Mouse (Mus musculus) neural tube, embryonic 12.5 days (tissue): Measurements from ENCODE around the gene Sparc. TPM values are rescaled to one million over a fixed set of nuclear protein-coding genes. Genes with fewer than 3 reads are reported as not detected.

Experiments
- ATAC-seq: fragments of 200-750 bp; cut with Nextera tagmentation; 2 replicates; pipeline ENCODE4 v1.8.0; 2017; ENCODE audit warnings: low read depth, mild to moderate bottlenecking, moderate TSS enrichment, moderate library complexity; ENCODE audit not compliant: low FRiP score
- H3K27ac ChIP-seq: fragments of 300-500 bp; sonication (generic); 2 replicates; pipeline ENCODE4 v1.5.1; 2016
- H3K27me3 ChIP-seq: fragments of 300-500 bp; sonication (generic); replicated peaks from 2 replicates; pipeline ENCODE4 v1.6.1; 2016; ENCODE audit warnings: mild to moderate bottlenecking
- H3K36me3 ChIP-seq: fragments of 300-500 bp; sonication (generic); 2 replicates; pipeline ENCODE4 v1.6.1; 2016; ENCODE audit warnings: mild to moderate bottlenecking
- H3K4me1 ChIP-seq: fragments of 300-500 bp; sonication (generic); 2 replicates; pipeline ENCODE4 v1.6.1; 2016
- H3K4me2 ChIP-seq: fragments of 300-500 bp; sonication (generic); replicated peaks from 2 replicates; pipeline ENCODE4 v1.6.1; 2016; ENCODE audit warnings: mild to moderate bottlenecking
- H3K4me3 ChIP-seq: fragments of 300-500 bp; sonication (generic); 2 replicates; pipeline ENCODE4 v1.5.1; 2016
- H3K9ac ChIP-seq: fragments of 300-500 bp; sonication (generic); 2 replicates; pipeline ENCODE4 v1.6.1; 2016; ENCODE audit warnings: mild to moderate bottlenecking
- H3K9me3 ChIP-seq: fragments of 300-500 bp; sonication (generic); 2 replicates; pipeline ENCODE4 v1.6.1; 2016; ENCODE audit warnings: mild to moderate bottlenecking
- WGBS: fragments of 180-500 bp; shearing (Covaris S2); methylation state at CpG from one replicate; pipeline ENCODE4 v1.1.7; 2016; 5-methylcytosine and 5-hydroxymethylcytosine counted together
- polyA plus RNA-seq: library from polyadenylated mRNA; unstranded; fragments of >200 nt; fragmentation: Nextera tagmentation; extraction: Ambion mirVana; gene quantifications from 2 replicates; pipeline ENCODE4 v1.2.1, GENCODE M21; 2016

The Sparc gene
- polyA plus RNA-seq, 1 experiment from 2014 or later, result 545 TPM

DNA sequence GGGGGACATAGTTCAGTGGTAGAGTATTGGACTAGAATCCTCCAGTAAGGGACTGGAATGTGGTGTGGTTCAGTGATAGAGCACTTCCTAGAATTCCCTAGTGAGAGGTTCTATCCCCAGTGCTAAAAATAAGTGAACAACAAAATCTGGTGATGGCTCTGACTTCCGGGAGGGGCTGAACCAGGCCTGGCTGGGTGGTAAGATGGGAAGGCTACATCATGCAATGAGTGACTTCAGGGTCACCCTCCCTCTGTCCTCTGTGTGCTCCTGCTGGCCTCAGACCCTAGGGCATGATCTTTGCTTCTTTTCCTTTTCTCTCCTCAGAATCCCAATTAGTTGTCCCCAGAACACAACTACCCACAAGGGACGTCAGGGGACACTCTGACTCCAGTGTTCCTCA, 25.9 kb downstream of the Sparc start:
- ATAC-seq, result no peak
- Histone ChIP-seq H3K4me2 (no peak overlapping the region), H3K9me3 (no peaks in the 10 kb centered on the region), H3K27ac (no peak overlapping the region), H3K4me1 (no peaks in the 10 kb centered on the region), H3K36me3 (peaks cover 33% of the 10 kb centered on the region), H3K9ac (no peak overlapping the region), H3K4me3 (no peak overlapping the region), H3K27me3 (no peaks in the 10 kb centered on the region)
- WGBS, result 91% methylated on average over 2 of the region's 2 CpGs

DNA sequence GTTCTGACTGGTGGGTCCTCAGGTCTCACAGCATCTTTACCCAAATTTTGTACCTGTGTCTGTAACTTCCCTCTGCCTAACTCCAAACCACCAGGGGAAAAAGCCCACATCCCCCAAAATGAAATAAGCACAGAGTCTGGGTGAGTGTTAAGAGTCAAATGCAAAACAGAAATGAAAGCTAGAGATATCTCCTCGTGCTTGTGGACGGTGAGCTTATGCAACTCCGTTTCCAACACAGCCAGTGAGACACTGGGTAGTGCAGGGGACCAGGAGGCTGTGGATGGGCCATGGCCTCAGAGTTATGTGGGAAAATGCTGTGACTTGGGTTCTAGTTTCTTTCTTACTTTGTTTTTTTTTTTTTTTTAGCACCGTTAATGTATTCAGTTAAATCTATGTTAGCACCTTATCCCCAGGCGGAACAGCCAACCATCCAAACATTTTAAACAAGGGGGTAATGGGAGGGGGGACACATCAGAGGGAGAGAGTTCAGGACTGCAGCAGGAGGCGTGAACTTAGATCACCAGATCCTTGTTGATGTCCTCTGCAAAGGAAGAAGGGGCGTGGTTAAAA, 27.8 kb downstream of the Sparc start:
- no peak overlapping the region for H3K27ac ChIP-seq
- no peaks in the 10 kb centered on the region for H3K27me3 ChIP-seq
- WGBS, result 78% methylated on average over 7 of the region's 7 CpGs

DNA sequence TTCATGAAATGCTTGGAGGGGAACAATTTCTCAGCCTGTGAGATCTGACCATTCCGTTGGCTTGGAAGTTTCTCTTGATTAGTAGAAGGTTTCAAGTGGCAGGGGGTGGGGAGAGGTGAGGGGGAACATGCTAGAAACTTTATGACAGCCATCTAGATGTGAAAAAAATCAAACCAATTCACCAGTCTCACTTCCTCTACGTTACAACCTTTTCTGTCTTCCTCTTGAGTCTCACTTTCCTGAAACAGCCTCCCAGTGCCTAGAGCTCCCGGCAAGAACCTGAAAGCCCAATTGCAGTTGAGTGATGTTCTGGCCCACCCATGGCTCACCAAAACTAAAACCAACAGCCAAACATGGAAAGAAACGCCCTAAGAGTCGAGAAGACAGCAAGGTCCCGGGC, 28.4 kb downstream of the Sparc start:
- no peak overlapping the region for H3K9ac ChIP-seq
- 79% methylated on average over 6 of the region's 6 CpGs for WGBS
- no peak for ATAC-seq
- H3K4me1 ChIP-seq, result no peaks in the 10 kb centered on the region
- H3K4me3 ChIP-seq, result no peak overlapping the region
- no peak overlapping the region for H3K27ac ChIP-seq
- H3K4me2 ChIP-seq, result no peak overlapping the region
- H3K36me3 ChIP-seq, result peaks cover 24% of the 10 kb centered on the region
- H3K27me3 ChIP-seq, result no peaks in the 10 kb centered on the region
- H3K9me3 ChIP-seq, result no peaks in the 10 kb centered on the region

More for the DNA sequence above, 27.8 kb downstream of the Sparc start:
- Histone ChIP-seq H3K4me1 (no peaks in the 10 kb centered on the region), H3K9me3 (no peaks in the 10 kb centered on the region), H3K9ac (no peak overlapping the region), H3K36me3 (peaks cover 24% of the 10 kb centered on the region), H3K4me3 (no peak overlapping the region), H3K4me2 (no peak overlapping the region)
- no peak for ATAC-seq

DNA sequence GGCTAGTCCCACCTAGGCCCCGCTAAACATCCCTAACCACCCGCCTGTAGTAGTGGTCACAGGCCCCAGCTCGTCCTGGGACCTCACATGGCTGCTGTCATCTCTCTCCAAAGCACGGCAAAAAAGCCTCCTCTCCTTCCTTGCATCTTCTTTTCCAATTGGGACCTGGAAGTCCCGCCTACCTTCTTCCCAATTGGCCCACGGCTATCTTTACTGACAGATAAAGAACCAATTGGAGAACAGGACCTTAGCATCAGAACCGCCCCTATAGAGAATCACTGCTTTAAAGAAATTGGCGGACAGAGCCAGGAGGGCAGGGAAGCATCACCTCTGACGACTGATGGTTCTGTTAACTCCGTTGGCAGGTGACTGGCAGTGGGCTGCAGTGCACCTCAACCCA, 30.5 kb downstream of the Sparc start:
- Histone ChIP-seq H3K4me2 (0 out of 2 replicates have a peak overlapping the region, but pooled peaks have one; percentile 13), H3K4me3 (no peak overlapping the region), H3K9me3 (no peaks in the 10 kb centered on the region), H3K9ac (no peak overlapping the region), H3K4me1 (no peaks in the 10 kb centered on the region), H3K27me3 (no peaks in the 10 kb centered on the region), H3K27ac (no peak overlapping the region), H3K36me3 (peaks cover 8% of the 10 kb centered on the region; the same call in 1 of the 2 replicates)
- ATAC-seq, result no peak
- 25% methylated on average over 10 of the region's 10 CpGs for WGBS

DNA sequence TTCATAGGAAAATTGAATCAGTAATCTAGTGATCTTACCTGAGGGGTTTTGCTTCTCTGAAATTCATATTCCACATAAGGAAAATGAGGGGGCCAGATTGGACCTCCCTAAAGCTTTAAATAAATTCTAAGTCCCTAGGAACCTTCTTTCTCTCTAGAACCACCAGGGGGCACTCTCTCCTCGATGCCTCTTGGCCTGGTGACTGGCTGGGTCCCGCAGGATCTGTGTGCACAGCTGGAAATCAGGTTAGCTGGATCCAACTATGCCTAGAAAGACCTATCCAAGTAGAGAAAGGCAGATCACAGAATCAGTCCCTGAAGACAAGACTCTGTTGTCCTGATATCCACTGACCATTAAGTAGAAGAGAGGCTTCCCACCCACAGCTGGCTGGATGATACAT, 33.2 kb downstream of the Sparc start:
- H3K4me1 ChIP-seq, result no peaks in the 10 kb centered on the region
- no peak overlapping the region for H3K4me3 ChIP-seq
- no peak for ATAC-seq
- 1% methylated on average over 2 of the region's 2 CpGs for WGBS
- H3K4me2 ChIP-seq, result no peak overlapping the region
- H3K27ac ChIP-seq, result no peak overlapping the region
- H3K9me3 ChIP-seq, result no peaks in the 10 kb centered on the region
- H3K27me3 ChIP-seq, result no peaks in the 10 kb centered on the region
- H3K36me3 ChIP-seq, result no peaks in the 10 kb centered on the region
- no peak overlapping the region for H3K9ac ChIP-seq

DNA sequence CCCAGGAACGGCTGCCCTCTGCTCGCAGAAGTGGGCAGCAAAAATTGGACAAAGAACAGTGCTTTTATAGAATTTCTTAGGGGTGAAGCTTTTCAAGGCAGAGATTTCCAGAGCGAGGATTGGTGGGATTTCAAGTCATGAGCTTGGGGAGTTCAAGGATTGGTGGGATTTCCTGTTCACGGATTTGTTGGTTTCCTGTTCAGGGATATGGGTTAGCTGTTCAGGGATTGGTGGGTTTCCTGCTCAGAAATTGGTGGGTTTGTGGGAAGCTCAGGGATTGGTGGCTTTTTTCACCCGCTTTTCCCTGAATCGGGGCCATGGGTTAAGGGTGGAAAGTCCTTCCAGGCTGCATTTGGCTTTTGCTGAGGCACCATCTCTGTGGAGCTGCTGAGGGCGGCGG, 35.4 kb downstream of the Sparc start:
- no peaks in the 10 kb centered on the region for H3K27me3 ChIP-seq
- WGBS, result 54% methylated on average over 8 of the region's 8 CpGs
- no peak overlapping the region for H3K27ac ChIP-seq
- ATAC-seq, result no peak
- H3K36me3 ChIP-seq, result no peaks in the 10 kb centered on the region
- peak overlapping the region; percentile 40; the same call in 1 of the 2 replicates for H3K4me2 ChIP-seq
- H3K9me3 ChIP-seq, result no peaks in the 10 kb centered on the region
- no peaks in the 10 kb centered on the region for H3K4me1 ChIP-seq
- H3K9ac ChIP-seq, result no peak overlapping the region
- H3K4me3 ChIP-seq, result no peak overlapping the region

DNA sequence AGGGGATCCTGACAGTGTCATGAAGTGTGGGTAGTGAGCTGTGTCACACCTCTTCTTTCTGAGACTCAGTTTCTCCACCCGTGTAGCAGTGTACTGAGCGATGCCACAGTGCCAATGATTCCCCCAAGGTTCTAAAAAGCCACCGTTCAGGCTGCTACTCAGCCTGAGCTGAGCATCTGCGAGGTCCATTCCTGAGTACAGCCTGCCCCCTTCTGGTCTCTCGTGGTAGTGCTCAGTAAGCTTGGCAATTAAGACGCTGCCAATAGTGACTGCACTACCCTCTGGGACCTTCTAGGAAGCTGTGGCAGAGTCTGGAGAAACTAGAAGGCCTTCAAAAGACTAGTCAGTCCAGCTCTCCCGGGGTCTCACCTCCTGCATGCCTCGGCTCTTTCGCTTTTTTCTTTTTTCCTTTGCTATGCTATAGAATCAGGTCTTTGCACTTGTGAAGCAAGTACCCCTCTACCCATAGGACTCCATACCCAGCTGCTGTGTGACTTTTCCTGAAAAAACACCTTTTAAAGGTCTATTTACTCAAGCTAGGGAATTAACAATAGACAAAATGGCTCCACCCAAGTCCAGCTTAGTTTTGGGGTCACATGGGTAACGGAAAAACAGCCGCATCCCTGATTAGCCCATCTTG, 36.4 kb downstream of the Sparc start:
- peak overlapping the region; percentile 40 for H3K4me2 ChIP-seq
- H3K9ac ChIP-seq, result no peak overlapping the region
- no peaks in the 10 kb centered on the region for H3K4me1 ChIP-seq
- no peaks in the 10 kb centered on the region for H3K27me3 ChIP-seq
- peak; percentile 65 for ATAC-seq
- H3K9me3 ChIP-seq, result no peaks in the 10 kb centered on the region
- WGBS, result 17% methylated on average over 11 of the region's 11 CpGs
- H3K27ac ChIP-seq, result no peak overlapping the region
- H3K4me3 ChIP-seq, result no peak overlapping the region
- H3K36me3 ChIP-seq, result no peaks in the 10 kb centered on the region

DNA sequence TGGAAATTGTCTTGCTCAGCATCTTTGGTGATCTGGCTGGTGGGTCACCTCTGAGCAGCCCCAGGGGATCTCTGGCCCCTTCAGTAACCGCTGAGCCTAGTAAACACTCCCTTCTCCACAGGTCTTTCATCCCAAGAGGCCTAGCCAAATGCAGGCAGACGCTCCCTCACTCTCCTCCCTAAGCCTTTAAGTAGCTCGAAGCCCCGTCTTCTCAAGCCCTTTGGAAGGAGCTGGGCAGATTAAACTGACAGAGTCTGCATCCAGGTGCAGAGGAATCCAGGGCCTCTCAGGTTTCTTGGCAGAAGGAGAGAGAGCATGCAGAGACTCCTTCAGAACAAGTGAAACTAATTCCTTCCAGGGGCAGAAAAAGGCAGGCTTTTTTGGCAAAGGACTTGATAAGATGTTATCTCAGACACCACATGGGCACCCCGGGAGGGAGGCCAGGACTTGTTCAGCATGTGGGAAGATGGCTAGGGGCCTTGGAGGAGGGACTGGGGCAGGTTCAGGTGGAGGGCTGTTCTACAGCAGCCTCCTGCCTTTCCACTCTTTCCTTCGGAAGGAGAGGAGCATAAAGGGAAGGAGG, 39.4 kb downstream of the Sparc start:
- 56% methylated on average over 6 of the region's 6 CpGs for WGBS
- H3K27me3 ChIP-seq, result no peaks in the 10 kb centered on the region
- no peak overlapping the region for H3K4me2 ChIP-seq
- H3K4me1 ChIP-seq, result no peaks in the 10 kb centered on the region
- no peaks in the 10 kb centered on the region for H3K9me3 ChIP-seq
- no peak overlapping the region for H3K9ac ChIP-seq
- H3K36me3 ChIP-seq, result no peaks in the 10 kb centered on the region
- ATAC-seq, result no peak
- H3K27ac ChIP-seq, result no peak overlapping the region
- no peak overlapping the region for H3K4me3 ChIP-seq

DNA sequence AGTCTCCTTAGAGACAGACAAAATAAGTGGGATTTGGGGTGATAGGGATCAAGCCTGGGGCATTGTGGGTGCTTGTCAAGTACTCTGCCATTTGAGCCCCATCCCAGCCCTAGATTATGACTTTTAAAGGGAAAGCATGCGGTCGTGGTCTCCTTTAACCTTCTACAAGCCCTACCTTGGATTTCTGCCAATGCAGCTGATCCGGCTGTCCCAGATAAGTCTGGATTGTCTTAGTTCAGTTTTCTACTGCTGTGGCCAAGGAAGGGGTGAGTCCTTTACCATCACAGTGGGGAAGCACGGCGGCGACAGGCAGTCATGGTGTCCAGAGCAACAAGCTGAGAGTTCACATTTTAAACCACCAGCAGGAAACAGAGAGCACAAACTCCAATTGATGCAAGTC, 42.1 kb downstream of the Sparc start:
- 81% methylated on average over 6 of the region's 6 CpGs for WGBS

DNA sequence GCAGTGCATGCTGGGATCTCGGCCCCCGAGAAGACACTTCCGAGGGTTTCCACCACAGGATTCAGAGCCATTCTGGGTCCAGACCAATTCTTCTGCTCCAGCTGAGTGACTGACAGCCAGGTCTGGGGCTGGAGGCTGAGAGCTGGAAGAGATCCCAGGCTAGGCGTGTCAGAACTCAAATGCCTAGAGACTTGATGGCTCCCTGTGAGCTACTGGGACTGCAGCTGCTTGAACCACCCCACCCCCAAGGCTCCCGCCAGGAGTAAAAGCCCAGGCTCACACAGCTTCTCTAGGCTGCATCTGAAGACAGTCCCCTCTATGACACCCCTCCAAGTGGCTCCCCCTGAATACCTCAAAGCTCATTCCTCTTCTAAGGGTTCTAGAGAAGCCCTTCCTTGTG, 44.6 kb downstream of the Sparc start:
- Histone ChIP-seq H3K4me1 (no peaks in the 10 kb centered on the region), H3K9me3 (no peaks in the 10 kb centered on the region), H3K27me3 (no peaks in the 10 kb centered on the region), H3K9ac (no peak overlapping the region), H3K4me3 (no peak overlapping the region), H3K36me3 (no peaks in the 10 kb centered on the region), H3K4me2 (no peak overlapping the region), H3K27ac (no peak overlapping the region)
- WGBS, result 71% methylated on average over 5 of the region's 5 CpGs
- ATAC-seq, result no peak

More for the DNA sequence above, 42.1 kb downstream of the Sparc start:
- no peaks in the 10 kb centered on the region for H3K36me3 ChIP-seq
- no peak overlapping the region for H3K4me3 ChIP-seq
- H3K9me3 ChIP-seq, result no peaks in the 10 kb centered on the region
- no peak overlapping the region for H3K9ac ChIP-seq
- H3K4me2 ChIP-seq, result no peak overlapping the region
- H3K27me3 ChIP-seq, result no peaks in the 10 kb centered on the region
- no peaks in the 10 kb centered on the region for H3K4me1 ChIP-seq
- no peak overlapping the region for H3K27ac ChIP-seq
- ATAC-seq, result no peak

DNA sequence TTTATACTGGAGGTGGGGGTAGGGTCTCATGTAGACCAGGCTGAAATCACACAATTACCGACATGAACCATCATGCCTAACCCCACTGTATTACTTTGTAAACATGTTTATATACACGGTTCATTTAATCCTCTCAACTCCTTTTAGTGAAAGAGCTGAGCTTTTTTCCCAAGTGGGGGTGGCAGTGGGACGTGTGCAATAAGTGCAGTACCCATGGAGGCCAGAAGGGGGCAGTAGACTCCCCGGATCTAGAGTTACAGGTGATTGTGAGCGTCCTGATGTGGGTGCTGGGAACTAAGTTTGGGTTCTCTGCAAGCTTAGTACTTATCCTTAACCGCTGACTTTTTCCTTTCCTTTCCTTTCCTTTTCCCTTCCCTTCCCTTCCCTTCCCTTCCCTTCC, 49.1 kb downstream of the Sparc start:
- Histone ChIP-seq H3K9ac (no peak overlapping the region), H3K9me3 (no peaks in the 10 kb centered on the region), H3K36me3 (no peaks in the 10 kb centered on the region), H3K4me1 (no peaks in the 10 kb centered on the region), H3K27ac (no peak overlapping the region), H3K27me3 (no peaks in the 10 kb centered on the region), H3K4me3 (no peak overlapping the region), H3K4me2 (no peak overlapping the region)
- ATAC-seq, result no peak
- WGBS, result 58% methylated on average over 6 of the region's 6 CpGs

DNA sequence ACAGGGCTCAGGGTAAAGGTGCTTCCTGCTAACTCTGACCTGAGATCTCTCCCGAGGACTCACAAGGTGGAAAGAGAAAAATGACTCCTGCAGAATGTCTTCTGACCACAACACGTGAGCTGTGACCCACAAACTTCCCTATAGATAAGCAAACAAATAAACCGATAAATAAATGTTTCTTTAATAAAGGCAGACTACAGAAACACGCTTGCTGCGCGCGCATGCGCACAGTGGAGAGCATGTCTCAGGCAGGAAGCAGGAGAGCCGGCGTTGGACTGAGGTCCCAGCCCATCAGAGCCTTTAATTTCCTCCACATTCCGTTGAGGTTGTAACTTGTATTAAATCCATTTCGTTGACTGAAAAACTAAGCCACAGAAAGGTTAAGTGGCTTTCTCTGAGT, 49.6 kb downstream of the Sparc start:
- ATAC-seq, result no peak
- no peaks in the 10 kb centered on the region for H3K4me1 ChIP-seq
- no peaks in the 10 kb centered on the region for H3K36me3 ChIP-seq
- H3K4me3 ChIP-seq, result no peak overlapping the region
- H3K9me3 ChIP-seq, result no peaks in the 10 kb centered on the region
- WGBS, result 89% methylated on average over 12 of the region's 12 CpGs
- H3K27ac ChIP-seq, result no peak overlapping the region
- no peak overlapping the region for H3K9ac ChIP-seq
- H3K4me2 ChIP-seq, result no peak overlapping the region
- no peaks in the 10 kb centered on the region for H3K27me3 ChIP-seq

DNA sequence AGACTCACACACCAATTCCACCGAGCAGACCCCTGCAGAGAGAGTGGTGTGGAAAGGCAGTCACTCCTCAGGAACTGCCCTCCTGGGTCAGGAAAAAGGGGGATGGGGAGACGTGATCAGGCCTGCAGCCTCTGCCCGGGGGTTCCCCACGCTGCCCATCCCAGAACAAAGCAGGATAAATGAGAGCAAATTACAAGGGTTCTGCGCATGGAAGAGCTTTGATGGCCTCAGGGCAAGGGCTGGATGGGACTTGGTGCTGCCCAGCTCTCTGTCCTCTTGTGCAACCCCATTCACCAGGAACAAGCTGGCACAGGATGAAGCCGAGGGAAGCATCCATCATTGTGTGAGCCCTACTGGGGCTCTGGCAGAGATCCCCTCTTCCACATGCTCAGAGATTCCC, 51.0 kb downstream of the Sparc start:
- Histone ChIP-seq H3K27me3 (no peaks in the 10 kb centered on the region), H3K4me2 (no peak overlapping the region), H3K4me1 (no peaks in the 10 kb centered on the region), H3K9ac (no peak overlapping the region), H3K27ac (no peak overlapping the region), H3K4me3 (no peak overlapping the region), H3K9me3 (no peaks in the 10 kb centered on the region), H3K36me3 (no peaks in the 10 kb centered on the region)
- ATAC-seq, result no peak
- 41% methylated on average over 6 of the region's 6 CpGs for WGBS
